Mouse (Mus musculus): ENCODE data around the gene Grid1. TPM values are rescaled to one million over a fixed set of nuclear protein-coding genes. Genes with fewer than 3 reads are reported as not detected.

Grid1 gene
- total RNA-seq, 2 experiments from 2014 or later, result 52.6 to 53.9 TPM

GRCm38 (mm10) chr14:35572991-35573502 is 753.1 kb downstream of the Grid1 start:
- DNase-seq (ENCODE audit: extremely low spot score in 1 of 2, low spot score in 1 of 2), result no peak

DNA sequence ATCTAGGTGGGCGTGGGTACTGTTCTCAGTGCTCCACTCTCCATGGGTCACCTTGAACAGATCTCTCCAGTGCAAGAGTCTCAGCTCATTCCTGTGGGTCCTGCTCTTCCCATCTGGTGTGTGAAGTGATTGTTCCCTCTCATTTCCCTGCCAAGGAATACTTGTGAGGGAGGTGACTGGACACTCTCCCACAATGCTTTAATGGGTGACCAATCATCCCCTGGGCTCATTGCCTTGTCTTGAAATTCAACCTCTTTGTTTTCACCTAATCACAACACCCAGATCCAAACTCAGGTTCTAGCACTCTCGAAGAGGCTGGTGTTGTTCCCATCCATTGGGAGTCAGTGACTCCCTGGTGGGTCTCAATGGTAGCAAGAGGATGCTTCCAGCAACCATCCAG is 754.6 kb downstream of the Grid1 start:
- no peak for DNase-seq (ENCODE audit: extremely low spot score in 1 of 2, low spot score in 1 of 2)

DNA sequence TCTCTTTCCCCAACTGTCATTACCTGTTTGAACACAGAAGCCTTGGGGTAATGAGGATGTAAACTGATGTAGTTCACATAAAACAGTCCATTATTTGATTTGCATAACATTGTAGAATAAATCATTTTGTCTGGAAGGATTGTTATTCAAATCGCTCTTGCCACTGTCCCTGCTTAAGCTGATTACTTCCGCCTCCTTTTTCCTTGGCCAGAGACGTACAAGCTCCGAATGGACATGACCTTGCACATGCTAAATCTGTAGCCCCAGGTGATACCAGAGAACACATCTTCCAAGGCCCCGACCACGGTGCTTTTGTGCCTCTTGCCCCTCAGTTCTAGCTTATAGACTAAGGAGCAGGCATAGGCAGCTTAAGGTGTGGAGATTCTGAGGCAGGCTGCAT is 755.4 kb downstream of the Grid1 start:
- no peak for DNase-seq (ENCODE audit: extremely low spot score in 1 of 2, low spot score in 1 of 2)

DNA sequence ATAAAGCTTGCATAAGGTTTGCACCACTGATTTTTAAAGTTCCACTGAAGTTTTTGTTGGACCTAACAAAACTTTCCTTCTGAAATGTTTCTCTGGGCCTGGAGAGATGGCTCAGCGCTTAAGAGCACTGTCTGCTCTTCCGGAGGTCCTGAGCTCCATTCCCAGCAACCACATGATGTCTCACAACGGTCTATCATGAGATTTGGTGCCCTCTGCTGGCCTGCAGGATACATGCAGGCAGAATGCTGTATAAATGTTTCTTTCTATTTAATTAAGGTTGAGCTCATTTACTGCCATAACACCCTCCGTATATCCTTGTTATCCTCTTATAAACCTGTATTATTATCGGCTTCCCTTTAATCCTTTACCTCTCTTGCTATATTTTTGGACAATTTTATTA is 805.8 kb downstream of the Grid1 start:
- DNase-seq (ENCODE audit: extremely low spot score in 1 of 2, low spot score in 1 of 2), result no peak

Small RNA genes within 50 kb of the gene (microRNA-seq; reads per million reads assigned to microRNA genes)
- 1,037 to 2,834 reads per million in 2 experiments for gene Mir346

Other genes with a start within 250 kb of the Grid1 start
- gene Ldb3, start 231.4 kb upstream of the Grid1 start, total RNA-seq (2021), result 1 to 10 TPM; 3.8 to 4.5 TPM
- not detected for gene Opn4, start 220.0 kb upstream of the Grid1 start, total RNA-seq (2021)
- 10 to 100 TPM; 50.1 to 51.2 TPM for gene Wapl, start 146.2 kb upstream of the Grid1 start, total RNA-seq (2021)

All from layer of hippocampus, postnatal 25 days (tissue).